Mouse (Mus musculus) spleen, adult 2 months (tissue): ENCODE results near the gene Kif7.

Experiments used
- CTCF ChIP-seq: fragments of 200-500 bp; IDR thresholded peaks from 2 replicates; pipeline ENCODE4 v1.5.1; 2011; ENCODE audit warnings: mild to moderate bottlenecking, inconsistent platforms; ENCODE audit not compliant: insufficient read depth, insufficient read length, insufficient replicate concordance; ENCODE audit errors: extremely low read depth
- POLR2A ChIP-seq: fragments of 200-500 bp; IDR thresholded peaks from 2 replicates; pipeline ENCODE4 v1.6.1; 2011; ENCODE audit warnings: low read depth, low read length, inconsistent platforms

GRCm38 (mm10) chr7:79731438-79731837 is 15.9 kb upstream of the Kif7 start:
- TF ChIP-seq CTCF (no peak), POLR2A (no peak)
